Mouse (Mus musculus) layer of hippocampus, adult 2 months (tissue): Measurements from ENCODE around the gene Zc3h6. TPM values are rescaled to one million over a fixed set of nuclear protein-coding genes. Genes with fewer than 3 reads are reported as not detected.
A peak's percentile ranks its signal among the peaks of the same experiment; 100 is the strongest.
"Not testable (repeated sequence)": the region's sequence is repeated elsewhere in the genome, so short reads cannot be mapped to it uniquely, and the experiment has no call there.

Experiments used
- DNase-seq, 2 experiments: peaks; one replicate each; pipeline ENCODE4 v3.0.0; 2022; ENCODE audit warnings: low spot score in 2 of 2
- H3K27ac ChIP-seq: fragments of 200-600 bp; 2 replicates; pipeline ENCODE4 v1.8.1; 2022
- H3K4me3 ChIP-seq: fragments of 200-600 bp; 2 replicates; pipeline ENCODE4 v1.8.1; 2022; ENCODE audit warnings: mild to moderate bottlenecking
- CTCF ChIP-seq: fragments of 200-600 bp; conservative IDR thresholded peaks from 2 replicates; pipeline ENCODE4 v1.8.1; 2022; ENCODE audit warnings: antibody characterized with exemption, mild to moderate bottlenecking, moderate library complexity
- total RNA-seq, 2 experiments: library from RNA; stranded (reverse); gene quantifications; 2 replicates each; pipeline ENCODE4 v1.2.3; 2021

Zc3h6 gene
- total RNA-seq, 2 experiments from 2014 or later, result 18.3 to 20.5 TPM

- Histone ChIP-seq H3K27ac (peak overlapping the region; percentile 100), H3K4me3 (peak overlapping the region; percentile 92)
- DNase-seq, result no peak
- TF ChIP-seq CTCF, result no peak
Observed at GRCm38 (mm10) chr2:128968475-128969083, 1.4 kb downstream of the Zc3h6 start.

DNA sequence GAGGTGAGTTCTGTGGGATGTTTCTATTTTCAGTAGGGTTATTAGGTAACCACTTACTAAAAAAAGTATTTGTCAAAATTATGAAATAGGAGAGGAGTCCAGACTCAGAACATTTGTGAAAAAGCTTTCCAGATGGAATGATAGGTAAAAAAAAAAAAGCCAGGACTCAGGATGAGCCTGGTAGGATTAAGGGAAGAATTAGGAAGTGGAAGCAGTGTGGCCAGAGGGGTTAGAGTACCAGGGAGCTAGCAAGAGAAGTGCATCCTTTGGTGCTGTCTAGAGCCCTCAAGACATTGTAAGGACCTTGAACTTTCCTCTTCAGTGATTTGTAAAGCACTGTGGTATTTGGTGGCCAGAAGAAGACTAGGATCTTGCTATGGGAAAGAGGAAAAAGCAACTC, 5.1 kb downstream of the Zc3h6 start:
- no peak overlapping the region for H3K4me3 ChIP-seq
- TF ChIP-seq CTCF, result no peak
- no peak overlapping the region for H3K27ac ChIP-seq
- no peak for DNase-seq

DNA sequence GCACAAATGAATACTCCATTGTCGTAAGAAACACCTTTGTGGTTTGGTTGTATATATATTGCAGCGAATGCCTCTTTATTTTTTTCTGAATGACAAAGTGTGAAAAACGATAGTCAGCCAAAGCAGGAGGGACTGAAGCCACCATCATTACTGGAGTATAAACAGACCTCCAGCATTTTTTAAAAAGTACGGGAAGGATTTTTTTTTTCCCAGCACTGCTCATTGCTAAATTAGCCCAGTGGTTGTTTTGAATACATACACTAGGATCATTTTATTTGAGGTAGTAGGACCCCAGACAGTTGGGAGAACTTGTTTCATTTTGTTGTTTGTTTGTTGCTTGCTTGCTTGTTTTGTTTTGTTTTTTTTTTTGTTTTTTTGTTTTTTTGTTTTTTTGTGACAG, 8.4 kb downstream of the Zc3h6 start:
- Histone ChIP-seq H3K4me3 (no peak overlapping the region), H3K27ac (no peak overlapping the region)
- no peak for DNase-seq
- TF ChIP-seq CTCF, result no peak

- peak in 1 of 2 experiments; percentile 57 for DNase-seq
- Histone ChIP-seq H3K27ac (peak overlapping the region; percentile 57), H3K4me3 (no peak overlapping the region)
- no peak for TF ChIP-seq CTCF
Observed at GRCm38 (mm10) chr2:128984746-128985145, 17.5 kb downstream of the Zc3h6 start.

- DNase-seq, result no peak
- Histone ChIP-seq H3K27ac (no peak overlapping the region), H3K4me3 (no peak overlapping the region)
- TF ChIP-seq CTCF, result no peak
Observed at GRCm38 (mm10) chr2:129004872-129005271, 37.7 kb downstream of the Zc3h6 start.

GRCm38 (mm10) chr2:129006194-129006749, 39.1 kb downstream of the Zc3h6 start:
- Histone ChIP-seq H3K4me3 (no peak overlapping the region), H3K27ac (no peak overlapping the region)
- DNase-seq, result no peak
- no peak for TF ChIP-seq CTCF

GRCm38 (mm10) chr2:129008867-129009266, 41.7 kb downstream of the Zc3h6 start:
- not testable (repeated sequence) for H3K27ac ChIP-seq, H3K4me3 ChIP-seq, DNase-seq
- TF ChIP-seq CTCF, result peak; percentile 74

- H3K4me3 ChIP-seq, result no peak overlapping the region
- no peak for TF ChIP-seq CTCF
- H3K27ac ChIP-seq, result no peak overlapping the region
- no peak for DNase-seq
Observed at GRCm38 (mm10) chr2:129020106-129020505, 52.9 kb downstream of the Zc3h6 start.

GRCm38 (mm10) chr2:129024820-129025219, 57.6 kb downstream of the Zc3h6 start:
- TF ChIP-seq CTCF, result no peak
- H3K27ac ChIP-seq, result no peak overlapping the region
- DNase-seq, result no peak
- H3K4me3 ChIP-seq, result no peak overlapping the region

DNA sequence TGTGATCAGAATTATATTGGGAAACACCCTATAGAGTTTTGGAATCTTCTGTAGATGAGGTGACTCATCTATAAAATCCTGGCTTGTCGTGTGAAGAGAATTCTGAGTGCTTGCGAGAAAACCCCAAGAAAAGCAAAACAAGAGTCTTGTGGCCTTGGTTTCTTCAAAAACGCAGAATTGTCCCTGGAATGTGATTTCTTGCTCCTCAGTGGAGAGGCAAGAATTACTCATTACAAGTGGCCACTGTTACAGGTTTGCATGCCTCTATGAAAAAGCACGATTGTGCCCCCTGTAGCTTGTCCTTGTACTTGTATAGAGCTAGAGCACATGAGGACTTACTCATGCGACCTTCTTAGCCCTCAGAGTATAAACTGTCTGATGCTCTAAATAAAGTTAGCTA, 68.2 kb downstream of the Zc3h6 start:
- Histone ChIP-seq H3K27ac (no peak overlapping the region), H3K4me3 (no peak overlapping the region)
- DNase-seq, result no peak
- TF ChIP-seq CTCF, result no peak

DNA sequence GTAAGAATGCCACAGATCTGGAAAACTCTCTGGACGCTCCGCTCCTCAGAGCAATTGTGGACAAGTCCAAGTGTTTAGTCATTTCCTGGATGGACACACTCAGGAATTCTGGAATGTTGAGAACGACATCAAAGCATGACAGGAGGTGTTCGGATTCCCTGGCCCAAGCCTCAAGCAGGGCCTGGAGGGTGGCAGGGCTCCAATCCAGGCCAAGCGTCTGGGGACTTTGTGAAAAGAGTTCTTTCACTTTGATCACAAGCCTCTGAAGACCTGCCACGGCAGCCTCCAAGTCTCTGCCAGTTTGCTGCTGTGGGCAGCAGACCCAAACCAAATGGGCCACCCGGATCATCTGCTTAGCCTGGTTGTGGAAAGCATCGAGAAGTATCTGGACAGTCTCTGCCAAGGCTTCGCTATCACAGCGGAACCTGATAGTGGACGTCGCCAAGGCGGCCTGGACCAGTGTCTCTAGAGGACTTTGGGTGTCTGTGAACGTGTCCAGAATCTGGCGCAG, 71.3 kb downstream of the Zc3h6 start:
- Histone ChIP-seq H3K27ac (no peak overlapping the region), H3K4me3 (peak overlapping the region; percentile 49)
- no peak for DNase-seq
- no peak for TF ChIP-seq CTCF

- Histone ChIP-seq H3K4me3 (peak overlapping the region; percentile 49), H3K27ac (no peak overlapping the region)
- no peak for DNase-seq
- TF ChIP-seq CTCF, result no peak
Observed at GRCm38 (mm10) chr2:129038937-129039631, 71.9 kb downstream of the Zc3h6 start.

DNA sequence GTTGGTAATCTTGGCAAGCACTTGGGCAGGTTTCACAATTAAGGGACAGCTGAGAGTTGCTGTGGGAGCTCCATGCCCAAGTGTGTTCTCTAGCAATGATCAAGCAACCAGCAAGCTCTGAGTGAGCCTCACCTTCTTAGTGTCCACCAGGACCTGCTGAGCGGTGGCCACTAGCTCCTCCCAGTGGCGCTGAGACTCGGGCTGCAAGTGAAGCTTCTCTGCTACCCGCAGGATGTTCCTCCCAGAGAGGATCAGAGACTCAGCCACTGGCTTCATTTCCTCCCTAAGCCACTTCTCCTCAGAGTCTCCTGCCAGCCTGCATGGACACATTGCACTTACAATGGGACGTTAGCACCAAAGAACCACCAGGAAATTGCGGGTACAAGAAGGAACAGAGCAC, 73.4 kb downstream of the Zc3h6 start:
- no peak for TF ChIP-seq CTCF

GRCm38 (mm10) chr2:129046172-129046845, 79.1 kb downstream of the Zc3h6 start:
- TF ChIP-seq CTCF, result no peak
- H3K4me3 ChIP-seq, result no peak overlapping the region
- DNase-seq, result no peak
- H3K27ac ChIP-seq, result no peak overlapping the region

More for the DNA sequence above, 73.4 kb downstream of the Zc3h6 start:
- H3K4me3 ChIP-seq, result no peak overlapping the region
- no peak overlapping the region for H3K27ac ChIP-seq
- DNase-seq, result no peak
